20 mouse cellular contexts compared by ENCODE assay signal in the genomic region with DNA sequence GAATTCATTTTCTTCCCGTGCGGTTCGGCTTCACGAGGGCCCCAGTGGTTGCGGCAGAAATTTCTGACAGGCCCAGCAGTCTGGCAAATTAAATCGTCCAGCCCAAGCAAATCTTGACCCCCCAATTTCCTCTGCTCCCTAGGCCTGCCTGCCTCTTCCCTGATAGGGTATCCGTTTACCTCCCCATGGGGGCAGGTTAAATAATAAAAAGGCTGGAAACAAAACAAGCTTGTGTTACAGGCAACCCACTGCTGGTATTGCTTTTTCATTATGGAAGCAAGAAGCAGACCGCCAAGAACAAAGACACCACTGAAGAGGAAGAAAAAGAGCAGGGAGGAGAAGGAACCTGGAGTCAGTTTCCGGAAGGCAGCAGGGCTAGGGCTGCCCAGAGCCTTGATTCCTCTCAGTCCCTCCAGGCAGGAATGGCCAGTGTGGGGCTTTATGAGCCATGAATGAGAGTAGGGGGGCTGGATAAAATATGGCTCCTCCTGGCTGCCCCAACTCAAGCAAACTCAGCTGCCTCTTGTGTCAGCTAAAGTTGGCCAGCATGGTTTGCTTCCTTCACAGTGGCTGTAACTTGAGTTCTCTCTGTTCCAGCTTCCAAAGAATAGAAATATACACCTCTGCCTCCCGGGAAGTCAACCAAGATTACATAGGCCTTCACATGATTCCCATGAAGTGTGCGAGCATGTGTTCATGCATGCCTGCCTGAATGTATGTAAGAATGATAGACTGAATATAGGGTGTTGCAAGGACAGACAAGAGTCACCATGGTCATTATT.
A peak's percentile ranks its signal among the peaks of the same experiment; 100 is the strongest.
DNase-seq lines count a peak whose midpoint lies in the region; ATAC-seq and TF ChIP-seq lines count a peak whose summit lies in the region.
"Had no signal": no experiment of that assay in that cellular context is flagged by ENCODE, and none has a peak within 500 bp of the region (broad histone marks: within the 10 kb centered on the region; RNA-seq: fewer than 3 reads in every experiment).

No protein-coding gene starts in this region.

- peak overlapping the region; percentile 71 for H3K27ac ChIP-seq in forebrain, embryonic 10.5 days
- no peak overlapping the region for H3K27ac ChIP-seq in forebrain, postnatal 0 days (ENCODE audit: low read depth, low read length)
- H3K27ac ChIP-seq in kidney, postnatal 0 days = no peak overlapping the region
- no peak overlapping the region for H3K27ac ChIP-seq in kidney, adult 2 months (ENCODE audit: insufficient read depth, low read depth, low read length)
- peak overlapping the region; percentile 60 for H3K27ac ChIP-seq in embryonic facial prominence, embryonic 13.5 days
- H3K27ac ChIP-seq in limb, embryonic 14.5 days (replicated peaks; ENCODE audit: low read depth, low read length) = peak overlapping the region; percentile 72
- no peak overlapping the region for H3K27ac ChIP-seq in intestine, postnatal 0 days (ENCODE audit: low read depth, low read length)
- H3K27ac ChIP-seq: embryonic facial prominence, embryonic 15.5 days; heart, embryonic 13.5 days; layer of hippocampus, adult 2 months; liver, embryonic 14.5 days had no signal

- H3K9me3 ChIP-seq in forebrain, embryonic 10.5 days = no peaks in the 10 kb centered on the region
- H3K9me3 ChIP-seq in forebrain, postnatal 0 days (ENCODE audit: low read length) = no peaks in the 10 kb centered on the region
- no peaks in the 10 kb centered on the region for H3K9me3 ChIP-seq in kidney, postnatal 0 days (replicated peaks; ENCODE audit: low read length)
- H3K9me3 ChIP-seq in embryonic facial prominence, embryonic 13.5 days = no peaks in the 10 kb centered on the region
- H3K9me3 ChIP-seq in limb, embryonic 14.5 days (ENCODE audit: control insufficient read depth, low read length) = no peaks in the 10 kb centered on the region
- H3K9me3 ChIP-seq in intestine, postnatal 0 days (ENCODE audit: control insufficient read depth) = no peaks in the 10 kb centered on the region
- H3K9me3 ChIP-seq: embryonic facial prominence, embryonic 15.5 days; heart, embryonic 13.5 days had no signal

- no peak for TF ChIP-seq POLR2A in kidney, adult 2 months (IDR thresholded peaks at IDR 0.05; ENCODE audit: low read depth, low read length)
- no peak for TF ChIP-seq POLR2A in limb, embryonic 14.5 days (IDR thresholded peaks at IDR 0.05; ENCODE audit: borderline replicate concordance, extremely low read depth, insufficient read depth, insufficient read length)

- 56% methylated on average over 11 of the region's 11 CpGs for WGBS in forebrain, embryonic 10.5 days
- WGBS in forebrain, postnatal 0 days = 45% methylated on average over 11 of the region's 11 CpGs
- WGBS in kidney, postnatal 0 days = 35% methylated on average over 11 of the region's 11 CpGs
- WGBS in kidney, adult 2 months = 61% methylated on average over 11 of the region's 11 CpGs
- WGBS in embryonic facial prominence, embryonic 13.5 days = 30% methylated on average over 11 of the region's 11 CpGs
- 38% methylated on average over 11 of the region's 11 CpGs for WGBS in limb, embryonic 14.5 days
- WGBS in intestine, postnatal 0 days = 86% methylated on average over 11 of the region's 11 CpGs

- no peaks in the 10 kb centered on the region for H3K36me3 ChIP-seq in forebrain, embryonic 10.5 days (replicated peaks)
- no peaks in the 10 kb centered on the region for H3K36me3 ChIP-seq in forebrain, postnatal 0 days (ENCODE audit: insufficient read depth)
- no peaks in the 10 kb centered on the region for H3K36me3 ChIP-seq in kidney, postnatal 0 days (ENCODE audit: insufficient read depth, low read length)
- H3K36me3 ChIP-seq in kidney, adult 2 months (ENCODE audit: control insufficient read depth, insufficient read depth, low read length) = no peaks in the 10 kb centered on the region
- H3K36me3 ChIP-seq in embryonic facial prominence, embryonic 13.5 days = no peaks in the 10 kb centered on the region
- no peaks in the 10 kb centered on the region for H3K36me3 ChIP-seq in limb, embryonic 14.5 days (ENCODE audit: control insufficient read depth, insufficient read depth, low read length)
- H3K36me3 ChIP-seq in intestine, postnatal 0 days (ENCODE audit: control insufficient read depth, insufficient read depth) = no peaks in the 10 kb centered on the region
- H3K36me3 ChIP-seq: embryonic facial prominence, embryonic 15.5 days; heart, embryonic 13.5 days had no signal

- H3K27me3 ChIP-seq in forebrain, embryonic 10.5 days (ENCODE audit: poor library complexity, severe bottlenecking) = no peaks in the 10 kb centered on the region
- H3K27me3 ChIP-seq in forebrain, postnatal 0 days (ENCODE audit: insufficient read depth, low read length) = no peaks in the 10 kb centered on the region
- no peaks in the 10 kb centered on the region for H3K27me3 ChIP-seq in kidney, postnatal 0 days (ENCODE audit: insufficient read depth, low read length)
- no peaks in the 10 kb centered on the region for H3K27me3 ChIP-seq in kidney, adult 2 months (replicated peaks; ENCODE audit: control insufficient read depth, insufficient read depth, low read length)
- H3K27me3 ChIP-seq in embryonic facial prominence, embryonic 13.5 days = no peaks in the 10 kb centered on the region
- no peaks in the 10 kb centered on the region for H3K27me3 ChIP-seq in limb, embryonic 14.5 days (ENCODE audit: control insufficient read depth, insufficient read depth, low read length)
- no peaks in the 10 kb centered on the region for H3K27me3 ChIP-seq in intestine, postnatal 0 days (replicated peaks; ENCODE audit: control insufficient read depth, insufficient read depth, low read length)
- H3K27me3 ChIP-seq: embryonic facial prominence, embryonic 15.5 days; heart, embryonic 13.5 days had no signal

- H3K9ac ChIP-seq in forebrain, postnatal 0 days = no peak overlapping the region
- H3K9ac ChIP-seq in kidney, postnatal 0 days (ENCODE audit: low read depth, low read length) = no peak overlapping the region
- no peak overlapping the region for H3K9ac ChIP-seq in embryonic facial prominence, embryonic 13.5 days
- no peak overlapping the region for H3K9ac ChIP-seq in limb, embryonic 14.5 days (ENCODE audit: low read depth, low read length, severe bottlenecking)
- H3K9ac ChIP-seq in intestine, postnatal 0 days (ENCODE audit: low read depth, low read length) = no peak overlapping the region
- H3K9ac ChIP-seq: embryonic facial prominence, embryonic 15.5 days; heart, embryonic 13.5 days; liver, embryonic 14.5 days had no signal

- ATAC-seq in forebrain, postnatal 0 days = no peak
- ATAC-seq in kidney, postnatal 0 days (replicated peaks; ENCODE audit: low FRiP score, low read depth) = peak; percentile 85
- no peak for ATAC-seq in embryonic facial prominence, embryonic 13.5 days (ENCODE audit: insufficient number of reproducible peaks, insufficient read depth, low FRiP score, low TSS enrichment, low read depth)
- peak; percentile 81 for ATAC-seq in limb, embryonic 14.5 days (ENCODE audit: low FRiP score, low read depth)
- no peak for ATAC-seq in intestine, postnatal 0 days

- TF ChIP-seq CTCF in forebrain, postnatal 0 days (IDR thresholded peaks at IDR 0.05; ENCODE audit: low read depth) = no peak
- no peak for TF ChIP-seq CTCF in kidney, postnatal 0 days (IDR thresholded peaks at IDR 0.05; ENCODE audit: low read depth)
- no peak for TF ChIP-seq CTCF in kidney, adult 2 months (conservative IDR thresholded peaks at IDR 0.05; ENCODE audit: insufficient read depth, insufficient read length, low read depth, low read length)
- TF ChIP-seq CTCF in intestine, postnatal 0 days (IDR thresholded peaks at IDR 0.05; ENCODE audit: low read depth) = no peak

- peaks cover 22% of the 10 kb centered on the region for H3K4me1 ChIP-seq in forebrain, embryonic 10.5 days
- H3K4me1 ChIP-seq in forebrain, postnatal 0 days (ENCODE audit: insufficient read depth) = no peaks in the 10 kb centered on the region
- no peaks in the 10 kb centered on the region for H3K4me1 ChIP-seq in kidney, postnatal 0 days (replicated peaks; ENCODE audit: insufficient read depth, low read length)
- no peaks in the 10 kb centered on the region for H3K4me1 ChIP-seq in kidney, adult 2 months (ENCODE audit: control insufficient read depth, insufficient read depth, low read length)
- peaks cover 15% of the 10 kb centered on the region for H3K4me1 ChIP-seq in embryonic facial prominence, embryonic 13.5 days
- H3K4me1 ChIP-seq in limb, embryonic 14.5 days (ENCODE audit: control insufficient read depth, insufficient read depth, low read length) = peaks cover 18% of the 10 kb centered on the region
- H3K4me1 ChIP-seq in intestine, postnatal 0 days (replicated peaks; ENCODE audit: control insufficient read depth, insufficient read depth, low read length) = no peaks in the 10 kb centered on the region
- H3K4me1 ChIP-seq: embryonic facial prominence, embryonic 15.5 days; heart, embryonic 13.5 days had no signal

- H3K4me2 ChIP-seq in forebrain, postnatal 0 days (ENCODE audit: low read depth) = no peak overlapping the region
- H3K4me2 ChIP-seq in kidney, postnatal 0 days (ENCODE audit: low read length) = no peak overlapping the region
- no peak overlapping the region for H3K4me2 ChIP-seq in embryonic facial prominence, embryonic 13.5 days
- no peak overlapping the region for H3K4me2 ChIP-seq in limb, embryonic 14.5 days (replicated peaks; ENCODE audit: low read depth, low read length, severe bottlenecking)
- no peak overlapping the region for H3K4me2 ChIP-seq in intestine, postnatal 0 days (replicated peaks; ENCODE audit: low read depth)
- H3K4me2 ChIP-seq: embryonic facial prominence, embryonic 15.5 days; heart, embryonic 13.5 days had no signal

- no peak for DNase-seq in forebrain, embryonic 10.5 days (ENCODE audit: extremely low spot score, low spot score)
- no peak for DNase-seq in forebrain, postnatal 0 days
- DNase-seq in kidney, postnatal 0 days (ENCODE audit: low spot score) = peak; percentile 90
- no peak for DNase-seq in kidney, adult 2 months
- no peak for DNase-seq in limb, embryonic 14.5 days (ENCODE audit: low spot score)
- no peak for DNase-seq in testis, postnatal 14 days (ENCODE audit: low spot score)
- DNase-seq: adrenal gland, adult 8-10 months; cerebellum, adult 9-10 months; gastrocnemius, postnatal 14 days; heart, adult 18-20 months; heart, postnatal 36 days; kidney, adult 18-20 months; layer of hippocampus, postnatal 36 days; retina, postnatal 1 day had no signal

- H3K4me3 ChIP-seq in forebrain, embryonic 10.5 days = no peak overlapping the region
- H3K4me3 ChIP-seq in forebrain, postnatal 0 days (ENCODE audit: low read depth, low read length) = no peak overlapping the region
- no peak overlapping the region for H3K4me3 ChIP-seq in kidney, postnatal 0 days (replicated peaks; ENCODE audit: low read depth, low read length)
- no peak overlapping the region for H3K4me3 ChIP-seq in kidney, adult 2 months (ENCODE audit: insufficient read depth, low read depth, low read length)
- H3K4me3 ChIP-seq in embryonic facial prominence, embryonic 13.5 days = no peak overlapping the region
- no peak overlapping the region for H3K4me3 ChIP-seq in limb, embryonic 14.5 days (replicated peaks; ENCODE audit: low read length)
- no peak overlapping the region for H3K4me3 ChIP-seq in intestine, postnatal 0 days (ENCODE audit: low read depth, low read length)
- H3K4me3 ChIP-seq: embryonic facial prominence, embryonic 15.5 days; heart, embryonic 13.5 days; layer of hippocampus, adult 2 months had no signal

Comparison
In these comparisons a context has a peak if more than half of its experiments do, and no peak if none do; other contexts are left out.
1. H3K27ac ChIP-seq: peak in forebrain, embryonic 10.5 days (single experiment), embryonic facial prominence, embryonic 13.5 days (single experiment) and limb, embryonic 14.5 days (single experiment); none in forebrain, postnatal 0 days (single experiment), kidney, postnatal 0 days (single experiment), kidney, adult 2 months (single experiment) and intestine, postnatal 0 days (single experiment).
2. ATAC-seq: peak in kidney, postnatal 0 days (single experiment) and limb, embryonic 14.5 days (single experiment); none in forebrain, postnatal 0 days (single experiment), embryonic facial prominence, embryonic 13.5 days (single experiment) and intestine, postnatal 0 days (single experiment).